Mouse (Mus musculus): Measurements from ENCODE around the gene 6430571L13Rik. TPM values are rescaled to one million over a fixed set of nuclear protein-coding genes. Genes with fewer than 3 reads are reported as not detected.

The 6430571L13Rik gene
- polyA plus RNA-seq, 1 experiment from 2014 or later = 0.14 TPM

DNA sequence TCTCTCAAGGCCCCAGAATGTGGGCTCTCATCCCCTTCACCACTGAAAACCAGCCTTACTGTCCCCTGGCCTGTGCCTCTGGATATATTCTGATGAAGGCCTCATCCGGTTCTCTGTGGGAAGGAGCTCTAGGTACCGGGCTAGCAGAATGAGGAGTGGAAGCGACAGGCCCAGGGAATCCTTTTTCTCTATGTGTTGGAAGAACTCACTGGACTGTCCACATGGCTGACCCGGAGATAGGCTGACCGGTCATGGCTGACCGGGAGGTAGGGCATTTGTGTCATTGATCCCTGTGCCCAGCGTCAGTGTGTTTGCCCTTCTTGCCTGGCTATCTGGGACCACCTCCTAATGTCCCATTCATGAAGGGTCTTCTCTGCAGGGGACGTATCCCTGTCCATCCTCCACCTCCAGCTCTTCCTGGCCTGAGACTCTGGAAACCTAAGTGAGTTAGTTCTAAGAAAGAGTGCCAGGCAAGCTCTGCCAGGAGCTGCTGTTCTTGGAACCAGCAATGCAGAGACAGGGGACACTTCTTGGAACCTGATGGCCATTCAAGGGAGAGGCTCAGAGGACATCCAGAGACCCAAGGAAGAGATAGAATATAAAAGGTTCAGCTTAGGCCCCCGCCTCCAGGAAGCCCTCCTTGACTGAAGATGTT is 31.9 kb upstream of the 6430571L13Rik start:
- H3K27me3 ChIP-seq (replicated peaks; ENCODE audit: control insufficient read depth, insufficient read depth, low read length) = no peaks in the 10 kb centered on the region
- WGBS = 86% methylated on average over 9 of the region's 9 CpGs
- no peak overlapping the region for H3K4me3 ChIP-seq (ENCODE audit: low read depth, low read length)
- no peaks in the 10 kb centered on the region for H3K9me3 ChIP-seq (ENCODE audit: control insufficient read depth)
- 0 out of 2 replicates have a peak, but pooled peaks cover under 1% of the 10 kb centered on the region for H3K36me3 ChIP-seq (ENCODE audit: control insufficient read depth, insufficient read depth)
- ATAC-seq = no peak
- H3K4me1 ChIP-seq (replicated peaks; ENCODE audit: control insufficient read depth, insufficient read depth, low read length) = peaks cover 19% of the 10 kb centered on the region
- no peak overlapping the region for H3K4me2 ChIP-seq (replicated peaks; ENCODE audit: low read depth)
- TF ChIP-seq CTCF (IDR thresholded peaks at IDR 0.05; ENCODE audit: low read depth) = no peak
- H3K27ac ChIP-seq (ENCODE audit: low read depth, low read length) = no peak overlapping the region; the same call in 1 of the 2 replicates
- H3K9ac ChIP-seq (ENCODE audit: low read depth, low read length) = no peak overlapping the region

DNA sequence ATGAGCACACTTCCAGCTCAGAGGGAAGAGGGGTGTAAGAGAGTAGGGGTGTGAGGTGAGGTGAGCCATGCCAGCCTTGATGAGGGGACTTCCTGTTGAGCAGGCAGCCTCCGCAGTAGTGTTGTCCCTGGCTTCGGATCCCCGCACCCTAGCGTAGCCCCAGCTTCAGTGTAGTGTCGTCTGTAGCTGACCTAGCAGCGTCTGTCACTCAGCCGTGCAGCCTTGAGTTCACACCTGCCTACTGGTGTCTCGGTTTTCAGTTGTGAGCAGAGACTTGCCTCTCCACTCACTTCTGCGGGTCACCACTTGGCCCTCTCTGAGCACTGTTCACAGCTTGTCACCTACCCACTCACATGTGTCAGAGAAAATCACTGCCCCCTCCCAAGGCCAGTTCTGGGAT is 31.2 kb upstream of the 6430571L13Rik start:
- H3K36me3 ChIP-seq (ENCODE audit: control insufficient read depth, insufficient read depth) = no peaks in the 10 kb centered on the region
- no peaks in the 10 kb centered on the region for H3K9me3 ChIP-seq (ENCODE audit: control insufficient read depth)
- no peak for ATAC-seq
- H3K9ac ChIP-seq (ENCODE audit: low read depth, low read length) = no peak overlapping the region
- TF ChIP-seq CTCF (IDR thresholded peaks at IDR 0.05; ENCODE audit: low read depth) = no peak
- H3K4me1 ChIP-seq (replicated peaks; ENCODE audit: control insufficient read depth, insufficient read depth, low read length) = peaks cover 19% of the 10 kb centered on the region
- H3K27ac ChIP-seq (ENCODE audit: low read depth, low read length) = no peak overlapping the region
- no peak overlapping the region for H3K4me3 ChIP-seq (ENCODE audit: low read depth, low read length)
- H3K27me3 ChIP-seq (replicated peaks; ENCODE audit: control insufficient read depth, insufficient read depth, low read length) = no peaks in the 10 kb centered on the region
- H3K4me2 ChIP-seq (replicated peaks; ENCODE audit: low read depth) = no peak overlapping the region
- 81% methylated on average over 9 of the region's 9 CpGs for WGBS

DNA sequence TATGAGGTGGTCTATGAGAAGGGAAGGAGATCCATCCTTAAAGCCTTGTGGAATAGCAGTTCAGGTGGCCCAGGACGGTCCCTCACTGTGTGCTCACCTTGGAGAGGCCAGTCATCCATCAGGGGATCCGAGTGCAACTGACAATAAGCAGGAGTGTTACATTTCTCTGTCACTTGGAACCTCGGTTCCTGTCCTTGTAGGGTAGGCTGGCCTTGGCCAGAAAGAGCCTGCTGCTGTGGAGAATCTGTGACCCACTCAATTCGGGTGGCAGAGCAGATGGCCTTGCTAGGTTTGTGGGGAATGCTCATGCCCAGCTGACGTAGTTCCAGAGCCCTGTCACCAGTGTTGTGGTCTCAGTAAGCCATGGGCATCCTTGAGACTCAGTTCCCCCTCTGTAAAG is 30.8 kb upstream of the 6430571L13Rik start:
- Histone ChIP-seq H3K4me2 (replicated peaks; ENCODE audit: low read depth) (no peak overlapping the region), H3K9me3 (ENCODE audit: control insufficient read depth) (no peaks in the 10 kb centered on the region), H3K27ac (ENCODE audit: low read depth, low read length) (no peak overlapping the region), H3K36me3 (ENCODE audit: control insufficient read depth, insufficient read depth) (no peaks in the 10 kb centered on the region), H3K4me1 (replicated peaks; ENCODE audit: control insufficient read depth, insufficient read depth, low read length) (peaks cover 19% of the 10 kb centered on the region), H3K4me3 (ENCODE audit: low read depth, low read length) (no peak overlapping the region), H3K9ac (ENCODE audit: low read depth, low read length) (no peak overlapping the region), H3K27me3 (replicated peaks; ENCODE audit: control insufficient read depth, insufficient read depth, low read length) (no peaks in the 10 kb centered on the region)
- no peak for TF ChIP-seq CTCF (IDR thresholded peaks at IDR 0.05; ENCODE audit: low read depth)
- 66% methylated on average over 5 of the region's 5 CpGs for WGBS
- no peak for ATAC-seq

DNA sequence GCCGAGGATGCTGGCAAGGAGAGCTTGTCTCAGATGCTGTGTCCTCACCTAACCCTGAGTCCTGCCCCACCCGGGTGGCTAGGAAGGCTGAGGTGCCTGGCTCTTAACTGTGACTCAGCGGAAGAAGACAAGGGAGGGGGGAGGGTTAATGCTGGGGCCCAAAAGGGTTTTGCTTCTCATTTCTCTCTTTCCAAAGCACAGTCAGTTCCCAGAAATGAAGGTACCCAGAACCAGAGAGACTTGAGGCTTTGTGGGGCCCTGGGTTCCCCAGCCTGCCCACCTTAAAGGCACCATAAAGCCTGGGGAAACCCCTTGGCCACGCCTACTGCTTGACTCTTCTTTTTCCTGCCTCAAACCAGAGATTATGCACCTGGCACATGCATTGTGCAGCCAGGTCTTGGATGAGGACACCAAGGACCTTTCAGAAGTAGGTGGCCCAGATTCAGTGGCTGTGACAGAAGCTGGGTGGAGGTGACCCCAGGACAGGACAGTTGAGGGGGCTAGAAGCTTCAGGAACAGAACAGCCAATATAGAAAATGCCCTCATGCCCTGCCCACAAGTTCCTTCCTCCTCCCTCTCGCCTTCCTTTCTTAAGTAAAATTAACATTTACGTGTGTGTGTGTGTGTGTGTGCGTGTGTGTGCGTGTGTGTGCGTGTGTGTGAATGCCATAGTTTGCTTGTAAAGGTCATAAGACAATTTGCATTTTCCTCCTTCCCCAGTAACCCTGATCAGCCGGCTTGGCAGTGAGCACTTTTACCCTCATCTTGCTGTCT is 27.4 kb upstream of the 6430571L13Rik start:
- H3K9me3 ChIP-seq (ENCODE audit: control insufficient read depth) = no peaks in the 10 kb centered on the region
- peak; percentile 76 for ATAC-seq
- no peak overlapping the region; the same call in 1 of the 2 replicates for H3K27ac ChIP-seq (ENCODE audit: low read depth, low read length)
- no peaks in the 10 kb centered on the region for H3K27me3 ChIP-seq (replicated peaks; ENCODE audit: control insufficient read depth, insufficient read depth, low read length)
- H3K4me2 ChIP-seq (replicated peaks; ENCODE audit: low read depth) = no peak overlapping the region
- whole genome bisulfite sequencing = 37% methylated on average over 10 of the region's 10 CpGs
- H3K4me3 ChIP-seq (ENCODE audit: low read depth, low read length) = no peak overlapping the region
- no peak for TF ChIP-seq CTCF (IDR thresholded peaks at IDR 0.05; ENCODE audit: low read depth)
- H3K9ac ChIP-seq (ENCODE audit: low read depth, low read length) = no peak overlapping the region
- peaks cover 9% of the 10 kb centered on the region for H3K4me1 ChIP-seq (replicated peaks; ENCODE audit: control insufficient read depth, insufficient read depth, low read length)
- H3K36me3 ChIP-seq (ENCODE audit: control insufficient read depth, insufficient read depth) = no peaks in the 10 kb centered on the region

DNA sequence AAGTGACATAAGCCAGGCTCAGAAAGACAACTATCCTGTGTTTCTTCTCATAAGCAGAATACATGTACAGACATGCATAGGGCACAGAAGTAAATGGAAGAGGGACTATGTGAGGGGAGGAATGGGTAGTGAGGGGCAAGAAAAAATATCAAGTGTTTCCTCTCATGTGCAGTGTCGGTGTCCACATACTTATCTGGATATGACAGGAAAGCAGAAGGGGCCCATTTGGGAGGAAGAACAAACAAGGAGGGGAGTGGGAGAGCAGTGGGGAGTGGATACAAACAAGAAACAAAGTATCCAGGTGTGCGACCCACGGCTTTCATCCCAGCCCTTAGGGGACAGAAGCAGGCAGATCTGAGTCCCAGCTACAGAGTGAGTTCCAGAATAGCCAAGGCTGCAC is 26.5 kb upstream of the 6430571L13Rik start:
- Histone ChIP-seq H3K4me3 (ENCODE audit: low read depth, low read length) (no peak overlapping the region), H3K4me2 (replicated peaks; ENCODE audit: low read depth) (no peak overlapping the region), H3K36me3 (ENCODE audit: control insufficient read depth, insufficient read depth) (no peaks in the 10 kb centered on the region), H3K9me3 (ENCODE audit: control insufficient read depth) (no peaks in the 10 kb centered on the region), H3K27ac (ENCODE audit: low read depth, low read length) (no peak overlapping the region), H3K4me1 (replicated peaks; ENCODE audit: control insufficient read depth, insufficient read depth, low read length) (peaks cover 5% of the 10 kb centered on the region), H3K9ac (ENCODE audit: low read depth, low read length) (no peak overlapping the region), H3K27me3 (replicated peaks; ENCODE audit: control insufficient read depth, insufficient read depth, low read length) (no peaks in the 10 kb centered on the region)
- no peak for ATAC-seq
- no peak for TF ChIP-seq CTCF (IDR thresholded peaks at IDR 0.05; ENCODE audit: low read depth)
- 81% methylated on average over 3 of the region's 3 CpGs for WGBS

DNA sequence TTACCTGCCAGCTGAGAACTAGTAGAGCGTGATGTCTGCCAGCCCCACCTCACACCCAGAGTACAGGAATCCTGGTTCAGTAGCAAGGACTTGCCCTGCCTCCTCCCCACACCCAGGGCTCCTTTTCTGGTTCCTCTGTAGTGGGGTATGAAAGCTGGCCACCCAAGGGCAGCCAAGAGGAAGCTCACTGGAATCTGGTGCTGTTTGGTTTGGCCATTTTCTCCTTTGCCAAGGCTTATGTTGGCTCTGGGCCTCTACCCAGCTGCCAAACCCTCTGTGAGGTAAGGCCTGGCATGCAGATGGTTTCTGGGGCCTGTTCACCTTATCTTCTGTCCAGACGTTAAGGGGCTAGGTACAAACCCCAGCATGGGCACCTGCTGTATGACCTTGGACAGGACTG is 24.6 kb upstream of the 6430571L13Rik start:
- Histone ChIP-seq H3K27me3 (replicated peaks; ENCODE audit: control insufficient read depth, insufficient read depth, low read length) (no peaks in the 10 kb centered on the region), H3K4me2 (replicated peaks; ENCODE audit: low read depth) (no peak overlapping the region), H3K9ac (ENCODE audit: low read depth, low read length) (no peak overlapping the region), H3K27ac (ENCODE audit: low read depth, low read length) (no peak overlapping the region), H3K36me3 (ENCODE audit: control insufficient read depth, insufficient read depth) (no peaks in the 10 kb centered on the region), H3K9me3 (ENCODE audit: control insufficient read depth) (no peaks in the 10 kb centered on the region), H3K4me3 (ENCODE audit: low read depth, low read length) (no peak overlapping the region), H3K4me1 (replicated peaks; ENCODE audit: control insufficient read depth, insufficient read depth, low read length) (peaks cover 5% of the 10 kb centered on the region)
- 86% methylated on average over 2 of the region's 2 CpGs for WGBS
- no peak for ATAC-seq
- TF ChIP-seq CTCF (IDR thresholded peaks at IDR 0.05; ENCODE audit: low read depth) = no peak

Data from intestine, postnatal 0 days (tissue).